Comparison of ENCODE assay signal across 7 mouse cellular contexts in the genomic region with DNA sequence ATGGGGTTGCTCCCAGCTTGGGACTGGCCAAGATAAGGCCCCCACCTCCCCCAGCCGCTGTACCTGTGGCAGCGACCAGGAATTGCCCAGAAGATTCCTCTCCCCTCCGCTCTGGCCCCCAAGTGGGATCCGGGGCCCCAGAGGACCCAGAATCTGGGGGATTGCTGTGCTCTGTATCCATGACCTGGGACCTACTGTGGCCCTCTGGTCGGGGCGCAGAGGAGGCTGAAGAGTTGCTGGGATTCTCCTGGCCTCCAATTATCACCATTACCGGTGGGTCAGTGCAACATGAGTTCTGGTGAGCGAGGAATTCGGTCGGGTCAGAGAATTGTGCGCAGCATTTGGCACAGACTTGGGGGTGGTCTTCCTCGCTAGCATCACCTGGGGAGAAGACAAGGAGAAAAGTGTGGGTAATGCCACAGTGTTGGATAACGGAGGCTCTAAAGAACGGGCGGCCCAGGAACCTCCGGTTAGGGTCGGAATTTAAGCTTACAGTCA. TPM values are rescaled to one million over a fixed set of nuclear protein-coding genes. Genes with fewer than 3 reads are reported as not detected.
DNase-seq lines count a peak whose midpoint lies in the region; ATAC-seq and TF ChIP-seq lines count a peak whose summit lies in the region.

No protein-coding gene starts in this region.

- no peak for TF ChIP-seq CTCF in lung, embryonic 14.5 days (IDR thresholded peaks at IDR 0.05; ENCODE audit: low read depth)
- TF ChIP-seq CTCF in intestine, postnatal 0 days (IDR thresholded peaks at IDR 0.05; ENCODE audit: low read depth): no peak

- H3K9me3 ChIP-seq in lung, embryonic 14.5 days (ENCODE audit: low read depth, low read length): no peaks in the 10 kb centered on the region
- H3K9me3 ChIP-seq in forebrain, embryonic 11.5 days (ENCODE audit: control insufficient read depth, low read length): no peaks in the 10 kb centered on the region
- no peaks in the 10 kb centered on the region for H3K9me3 ChIP-seq in intestine, postnatal 0 days (ENCODE audit: control insufficient read depth)
- no peaks in the 10 kb centered on the region for H3K9me3 ChIP-seq in neural tube, embryonic 15.5 days (replicated peaks)

- H3K4me2 ChIP-seq in lung, embryonic 14.5 days: peak overlapping the region; percentile 89
- H3K4me2 ChIP-seq in forebrain, embryonic 11.5 days (ENCODE audit: low read depth, low read length, severe bottlenecking): peak overlapping the region; percentile 72
- peak overlapping the region; percentile 95 for H3K4me2 ChIP-seq in intestine, postnatal 0 days (replicated peaks; ENCODE audit: low read depth)
- peak overlapping the region; percentile 92 for H3K4me2 ChIP-seq in neural tube, embryonic 15.5 days

- H3K36me3 ChIP-seq in lung, embryonic 14.5 days (ENCODE audit: insufficient read depth): peaks cover 40% of the 10 kb centered on the region
- peaks cover 35% of the 10 kb centered on the region for H3K36me3 ChIP-seq in forebrain, embryonic 11.5 days (ENCODE audit: control insufficient read depth, insufficient read depth, low read length)
- H3K36me3 ChIP-seq in intestine, postnatal 0 days (ENCODE audit: control insufficient read depth, insufficient read depth): peaks cover 9% of the 10 kb centered on the region
- peaks cover 35% of the 10 kb centered on the region for H3K36me3 ChIP-seq in neural tube, embryonic 15.5 days

- H3K27me3 ChIP-seq in lung, embryonic 14.5 days (ENCODE audit: insufficient read depth, low read length): no peaks in the 10 kb centered on the region
- H3K27me3 ChIP-seq in forebrain, embryonic 11.5 days (ENCODE audit: control insufficient read depth, insufficient read depth, low read length): no peaks in the 10 kb centered on the region
- H3K27me3 ChIP-seq in intestine, postnatal 0 days (replicated peaks; ENCODE audit: control insufficient read depth, insufficient read depth, low read length): no peaks in the 10 kb centered on the region
- no peaks in the 10 kb centered on the region for H3K27me3 ChIP-seq in neural tube, embryonic 15.5 days (replicated peaks)

- H3K9ac ChIP-seq in lung, embryonic 14.5 days: peak overlapping the region; percentile 85
- H3K9ac ChIP-seq in forebrain, embryonic 11.5 days (ENCODE audit: low read length): peak overlapping the region; percentile 78
- peak overlapping the region; percentile 62 for H3K9ac ChIP-seq in intestine, postnatal 0 days (ENCODE audit: low read depth, low read length)
- H3K9ac ChIP-seq in neural tube, embryonic 15.5 days (replicated peaks): peak overlapping the region; percentile 97

- ATAC-seq in lung, embryonic 14.5 days (ENCODE audit: insufficient read depth): peak; percentile 4; the same call in 1 of the 2 replicates
- no peak for ATAC-seq in forebrain, embryonic 11.5 days (replicated peaks; ENCODE audit: low FRiP score)
- no peak for ATAC-seq in intestine, postnatal 0 days
- peak; percentile 12; the same call in 1 of the 2 replicates for ATAC-seq in neural tube, embryonic 15.5 days (ENCODE audit: low FRiP score)

- peak overlapping the region; percentile 88 for H3K27ac ChIP-seq in lung, embryonic 14.5 days (ENCODE audit: low read depth)
- H3K27ac ChIP-seq in forebrain, embryonic 11.5 days (ENCODE audit: low read depth, low read length): peak overlapping the region; percentile 77
- H3K27ac ChIP-seq in intestine, postnatal 0 days (ENCODE audit: low read depth, low read length): 0 out of 2 replicates have a peak overlapping the region, but pooled peaks have one; percentile 46
- H3K27ac ChIP-seq in neural tube, embryonic 15.5 days (replicated peaks): peak overlapping the region; percentile 96

- H3K4me1 ChIP-seq in lung, embryonic 14.5 days (ENCODE audit: insufficient read depth): peaks cover 11% of the 10 kb centered on the region; the same call in 1 of the 2 replicates
- peaks cover 15% of the 10 kb centered on the region for H3K4me1 ChIP-seq in forebrain, embryonic 11.5 days (replicated peaks; ENCODE audit: control insufficient read depth, insufficient read depth, low read length)
- no peaks in the 10 kb centered on the region for H3K4me1 ChIP-seq in intestine, postnatal 0 days (replicated peaks; ENCODE audit: control insufficient read depth, insufficient read depth, low read length)
- peaks cover 58% of the 10 kb centered on the region for H3K4me1 ChIP-seq in neural tube, embryonic 15.5 days

- DNase-seq in lung, embryonic 14.5 days: no peak
- no peak for DNase-seq in lung, postnatal 10 days
- no peak for DNase-seq in forebrain, embryonic 11.5 days (ENCODE audit: low spot score)
- DNase-seq in right cerebral cortex, postnatal 25 days: no peak
- DNase-seq in frontal cortex, adult 2 months (ENCODE audit: extremely low spot score in 1 of 2, low spot score in 1 of 2): no peak

- peak overlapping the region; percentile 68 for H3K4me3 ChIP-seq in lung, embryonic 14.5 days (ENCODE audit: low read depth, low read length)
- H3K4me3 ChIP-seq in forebrain, embryonic 11.5 days (ENCODE audit: low read depth, low read length): peak overlapping the region; percentile 54
- H3K4me3 ChIP-seq in intestine, postnatal 0 days (ENCODE audit: low read depth, low read length): peak overlapping the region; percentile 77
- H3K4me3 ChIP-seq in neural tube, embryonic 15.5 days (replicated peaks): peak overlapping the region; percentile 81

- under 1% methylated on average over 17 of the region's 17 CpGs for WGBS in lung, embryonic 14.5 days
- 12% methylated on average over 17 of the region's 17 CpGs for WGBS in forebrain, embryonic 11.5 days
- WGBS in intestine, postnatal 0 days: 9% methylated on average over 17 of the region's 17 CpGs
- 6% methylated on average over 17 of the region's 17 CpGs for WGBS in neural tube, embryonic 15.5 days

RNA-seq across cellular contexts. Expression of a gene that starts 10.4 kb away (rescaled TPM):
- 40.9 and 46.6 TPM in 2 replicates for polyA plus RNA-seq in lung, embryonic 14.5 days (2014; fragmentation: Nextera tagmentation; extraction: Ambion mirVana)
- 59.3 TPM in 2 replicates for polyA plus RNA-seq in forebrain, embryonic 11.5 days (2014; fragmentation: Nextera tagmentation; extraction: Ambion mirVana)
- 9.2 and 11.8 TPM in 2 replicates for polyA plus RNA-seq in intestine, postnatal 0 days (2015; fragmentation: Nextera tagmentation; extraction: Ambion mirVana)
- 44.9 and 47.9 TPM in 2 replicates for polyA plus RNA-seq in neural tube, embryonic 15.5 days (2015; fragmentation: Nextera tagmentation; extraction: Ambion mirVana)
- 36.2 and 39.2 TPM in 2 replicates for polyA plus RNA-seq in frontal cortex, adult 2 months (2012; rRNA removed)

RNA-seq across cellular contexts. Expression of a gene that starts 13.2 kb away (rescaled TPM):
- 20.8 and 22.9 TPM in 2 replicates for polyA plus RNA-seq in lung, embryonic 14.5 days (2014; fragmentation: Nextera tagmentation; extraction: Ambion mirVana)
- polyA plus RNA-seq in forebrain, embryonic 11.5 days (2014; fragmentation: Nextera tagmentation; extraction: Ambion mirVana): 75.3 and 83.6 TPM in 2 replicates
- polyA plus RNA-seq in intestine, postnatal 0 days (2015; fragmentation: Nextera tagmentation; extraction: Ambion mirVana): 2.4 and 2.7 TPM in 2 replicates
- 40.0 and 41.6 TPM in 2 replicates for polyA plus RNA-seq in neural tube, embryonic 15.5 days (2015; fragmentation: Nextera tagmentation; extraction: Ambion mirVana)
- polyA plus RNA-seq in frontal cortex, adult 2 months (2012; rRNA removed): 38.1 and 39.0 TPM in 2 replicates

RNA-seq across cellular contexts. Expression of a gene that starts 36.0 kb away (rescaled TPM):
- polyA plus RNA-seq in lung, embryonic 14.5 days (2014; fragmentation: Nextera tagmentation; extraction: Ambion mirVana): 18.6 and 19.8 TPM in 2 replicates
- 33.5 and 35.8 TPM in 2 replicates for polyA plus RNA-seq in forebrain, embryonic 11.5 days (2014; fragmentation: Nextera tagmentation; extraction: Ambion mirVana)
- 6.8 and 7.8 TPM in 2 replicates for polyA plus RNA-seq in intestine, postnatal 0 days (2015; fragmentation: Nextera tagmentation; extraction: Ambion mirVana)
- 47.5 and 50.0 TPM in 2 replicates for polyA plus RNA-seq in neural tube, embryonic 15.5 days (2015; fragmentation: Nextera tagmentation; extraction: Ambion mirVana)
- 48.0 and 50.4 TPM in 2 replicates for polyA plus RNA-seq in frontal cortex, adult 2 months (2012; rRNA removed)

RNA-seq across cellular contexts. Expression of a gene that starts 36.4 kb away (rescaled TPM):
- 41.1 and 47.1 TPM in 2 replicates for polyA plus RNA-seq in lung, embryonic 14.5 days (2014; fragmentation: Nextera tagmentation; extraction: Ambion mirVana)
- 54.8 and 56.2 TPM in 2 replicates for polyA plus RNA-seq in forebrain, embryonic 11.5 days (2014; fragmentation: Nextera tagmentation; extraction: Ambion mirVana)
- 20.8 and 21.7 TPM in 2 replicates for polyA plus RNA-seq in intestine, postnatal 0 days (2015; fragmentation: Nextera tagmentation; extraction: Ambion mirVana)
- polyA plus RNA-seq in neural tube, embryonic 15.5 days (2015; fragmentation: Nextera tagmentation; extraction: Ambion mirVana): 51.0 and 52.5 TPM in 2 replicates
- 33.3 and 39.7 TPM in 2 replicates for polyA plus RNA-seq in frontal cortex, adult 2 months (2012; rRNA removed)

RNA-seq across cellular contexts. Expression of a gene that starts 40.9 kb away (rescaled TPM):
- not detected in 2 replicates for polyA plus RNA-seq in lung, embryonic 14.5 days (2014; fragmentation: Nextera tagmentation; extraction: Ambion mirVana)
- not detected in 2 replicates for polyA plus RNA-seq in forebrain, embryonic 11.5 days (2014; fragmentation: Nextera tagmentation; extraction: Ambion mirVana)
- not detected in 2 replicates for polyA plus RNA-seq in intestine, postnatal 0 days (2015; fragmentation: Nextera tagmentation; extraction: Ambion mirVana)
- not detected in 2 replicates for polyA plus RNA-seq in neural tube, embryonic 15.5 days (2015; fragmentation: Nextera tagmentation; extraction: Ambion mirVana)
- polyA plus RNA-seq in frontal cortex, adult 2 months (2012; rRNA removed): 0.08 TPM in 1 of 2 replicates, not detected in the other

Comparison
In these comparisons a context has a peak if more than half of its experiments do, and no peak if none do; other contexts are left out.
1. ATAC-seq: peak in lung, embryonic 14.5 days (single experiment) and neural tube, embryonic 15.5 days (single experiment); none in forebrain, embryonic 11.5 days (single experiment) and intestine, postnatal 0 days (single experiment).
2. H3K27ac ChIP-seq: peak in every context shown above with its lines; median percentile 96 in neural tube, embryonic 15.5 days; 88 in lung, embryonic 14.5 days; 77 in forebrain, embryonic 11.5 days; 46 in intestine, postnatal 0 days.
3. Peak in every context shown above with its lines, with median percentiles within 50 percentile points of each other: H3K4me2 ChIP-seq, H3K4me3 ChIP-seq and H3K9ac ChIP-seq.